Mouse (Mus musculus) left cerebral cortex, adult 8-10 months (tissue): ENCODE measurements around the gene Taf8. TPM values are rescaled to one million over a fixed set of nuclear protein-coding genes. Genes with fewer than 3 reads are reported as not detected.

ENCODE experiments used
- DNase-seq, 2 experiments: peaks; one replicate each; pipeline ENCODE4 v3.0.0; 2022; ENCODE audit warnings: low spot score in 2 of 2
- total RNA-seq, 4 experiments: library from RNA; stranded (reverse); gene quantifications; 2 replicates each; pipeline ENCODE4 v1.2.4; 2022

The Taf8 gene
- total RNA-seq, 4 experiments from 2014 or later = 17.6 to 22.3 (median 19.1) TPM

DNA sequence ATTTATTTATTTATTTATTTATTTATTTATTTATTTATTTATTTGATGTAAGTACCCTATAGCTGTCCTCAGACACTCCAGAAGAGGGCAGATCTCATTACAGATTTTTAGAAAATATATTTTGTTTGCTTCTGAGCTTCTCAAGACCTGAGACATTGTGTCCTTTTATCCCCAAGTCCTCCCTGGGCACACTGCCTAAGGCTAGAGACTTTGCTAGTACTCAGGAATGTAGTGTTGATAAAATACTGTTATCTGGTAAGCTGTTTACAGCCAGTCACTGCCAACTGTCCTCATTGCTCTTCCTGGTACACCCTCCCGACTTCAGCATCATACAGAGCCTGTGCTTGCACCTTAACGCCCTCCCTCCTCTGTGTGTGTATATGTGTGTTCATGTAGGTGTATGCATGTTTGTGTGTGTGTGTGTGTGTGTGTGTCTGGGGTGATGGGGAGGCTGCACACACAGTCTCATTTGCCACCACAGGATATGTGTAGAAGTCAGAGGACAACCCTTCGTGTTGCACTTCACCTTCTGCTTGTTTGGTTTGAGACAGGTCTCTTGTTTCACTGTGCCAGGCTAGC is 42.7 kb downstream of the Taf8 start:
- DNase-seq = no peak

- no peak for DNase-seq
These were observed 43.2 kb downstream of the Taf8 start for GRCm38 (mm10) chr17:47458936-47459335.

GRCm38 (mm10) chr17:47458310-47458709 is 43.8 kb downstream of the Taf8 start:
- DNase-seq = no peak

DNA sequence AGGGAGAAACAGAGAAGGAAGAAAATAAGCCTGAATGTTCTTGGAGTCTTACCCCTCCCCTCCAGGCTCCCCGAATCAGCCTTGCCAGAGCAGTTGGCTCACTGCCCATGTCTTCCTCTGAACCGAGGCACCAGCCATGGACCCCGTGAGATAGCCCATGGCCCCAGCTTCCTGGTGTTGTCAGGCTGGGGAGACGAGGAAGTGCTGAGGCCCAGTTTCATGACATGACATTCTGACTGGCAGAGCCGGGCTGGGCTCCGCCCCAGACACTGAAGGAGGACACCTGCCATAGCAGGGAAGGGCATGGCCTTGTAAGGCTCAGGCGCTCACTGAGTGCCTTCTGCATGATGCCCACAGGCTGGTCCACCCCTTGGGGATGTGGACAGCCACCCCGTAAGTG is 47.4 kb downstream of the Taf8 start:
- DNase-seq = no peak

DNA sequence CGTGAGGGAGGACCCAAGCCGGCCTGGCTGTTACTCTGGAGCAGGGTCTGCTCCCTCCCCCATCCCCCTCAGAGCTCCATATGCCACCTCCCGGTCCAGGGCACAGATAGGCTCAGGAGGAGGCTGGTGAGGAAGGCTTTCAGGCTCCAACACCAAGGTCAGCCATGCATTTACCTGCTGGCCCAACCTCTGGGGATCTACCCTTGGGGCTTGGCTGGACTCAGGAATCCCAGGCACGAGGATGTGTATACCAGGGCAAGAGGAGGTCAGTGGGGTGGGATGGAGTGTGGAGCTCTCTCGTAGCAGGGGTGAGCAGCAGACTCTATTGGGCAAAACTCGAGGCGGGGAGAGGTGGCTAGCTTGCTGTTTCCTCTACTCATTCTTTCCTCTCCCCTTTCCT is 49.2 kb downstream of the Taf8 start:
- no peak for DNase-seq

DNA sequence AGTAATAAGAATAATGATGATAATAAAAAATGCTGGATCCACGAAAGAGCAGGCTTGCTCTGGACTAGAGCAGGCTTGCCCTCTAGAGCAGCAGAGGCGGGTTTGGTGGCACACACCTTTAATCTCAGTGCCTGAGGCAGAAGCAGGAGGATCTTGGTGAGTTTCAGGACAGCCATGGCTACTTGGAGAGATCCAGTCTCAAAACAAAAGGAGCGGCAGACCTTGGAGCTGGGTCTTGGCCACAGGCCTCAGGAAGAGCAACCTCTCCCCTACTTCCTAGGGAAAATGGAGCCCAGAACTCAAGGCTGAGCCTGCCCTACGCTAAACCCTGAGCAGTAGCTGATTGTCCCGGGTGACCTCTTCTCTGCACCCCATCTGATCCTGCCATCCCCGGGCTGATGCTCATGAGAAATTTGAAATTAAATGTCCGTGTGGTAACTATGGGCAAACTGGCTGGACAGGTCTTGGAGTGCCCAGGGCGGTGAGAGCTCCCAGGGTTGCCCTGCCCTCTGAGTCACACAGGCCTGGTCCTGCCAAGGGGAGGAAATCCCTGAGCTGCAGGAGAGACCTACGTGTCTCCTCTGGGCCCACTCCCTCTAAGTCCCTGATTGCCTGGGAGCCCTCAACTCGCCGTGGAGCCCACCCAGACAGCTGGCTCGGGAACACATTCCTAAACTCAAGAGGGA is 51.1 kb downstream of the Taf8 start:
- no peak for DNase-seq

DNA sequence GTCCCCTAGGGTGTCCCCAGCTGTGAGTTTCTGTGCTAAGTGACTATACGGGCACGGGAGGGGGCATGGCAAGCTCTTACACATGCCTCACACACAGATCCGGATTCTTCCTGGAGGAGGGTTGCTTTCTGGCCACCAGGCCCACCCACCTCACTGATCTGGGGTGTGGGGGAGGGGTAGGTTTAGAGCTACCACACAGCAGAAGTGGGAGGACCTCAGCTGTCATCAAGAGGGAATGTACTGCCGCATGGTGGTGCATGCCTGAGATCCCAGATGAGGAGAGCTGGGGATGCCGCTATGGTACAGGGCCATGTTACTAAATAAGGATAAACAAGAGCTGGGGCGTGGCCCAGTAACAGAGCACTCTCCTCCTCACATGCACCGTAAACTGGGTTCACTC is 51.9 kb downstream of the Taf8 start:
- DNase-seq = no peak

DNA sequence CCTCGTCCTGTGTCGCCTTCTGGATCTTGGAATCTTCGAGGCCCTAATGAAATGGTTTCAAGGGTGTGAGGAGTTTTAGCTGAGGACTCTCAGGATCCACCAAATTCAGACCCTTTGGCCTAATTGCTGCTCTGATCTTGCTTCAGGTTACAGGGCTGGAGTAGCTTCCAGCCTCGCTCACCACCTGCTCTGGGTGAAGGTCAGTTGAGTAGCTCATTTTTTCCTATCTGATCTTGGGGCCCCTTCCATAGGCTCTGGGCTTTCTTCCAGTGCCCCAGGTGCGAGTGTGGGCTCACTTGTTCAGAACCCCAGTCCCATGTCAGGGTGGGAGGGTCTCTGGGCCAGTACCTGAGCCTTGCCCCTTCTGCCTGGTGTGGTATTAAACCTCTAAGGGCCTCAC is 52.7 kb downstream of the Taf8 start:
- no peak for DNase-seq

DNA sequence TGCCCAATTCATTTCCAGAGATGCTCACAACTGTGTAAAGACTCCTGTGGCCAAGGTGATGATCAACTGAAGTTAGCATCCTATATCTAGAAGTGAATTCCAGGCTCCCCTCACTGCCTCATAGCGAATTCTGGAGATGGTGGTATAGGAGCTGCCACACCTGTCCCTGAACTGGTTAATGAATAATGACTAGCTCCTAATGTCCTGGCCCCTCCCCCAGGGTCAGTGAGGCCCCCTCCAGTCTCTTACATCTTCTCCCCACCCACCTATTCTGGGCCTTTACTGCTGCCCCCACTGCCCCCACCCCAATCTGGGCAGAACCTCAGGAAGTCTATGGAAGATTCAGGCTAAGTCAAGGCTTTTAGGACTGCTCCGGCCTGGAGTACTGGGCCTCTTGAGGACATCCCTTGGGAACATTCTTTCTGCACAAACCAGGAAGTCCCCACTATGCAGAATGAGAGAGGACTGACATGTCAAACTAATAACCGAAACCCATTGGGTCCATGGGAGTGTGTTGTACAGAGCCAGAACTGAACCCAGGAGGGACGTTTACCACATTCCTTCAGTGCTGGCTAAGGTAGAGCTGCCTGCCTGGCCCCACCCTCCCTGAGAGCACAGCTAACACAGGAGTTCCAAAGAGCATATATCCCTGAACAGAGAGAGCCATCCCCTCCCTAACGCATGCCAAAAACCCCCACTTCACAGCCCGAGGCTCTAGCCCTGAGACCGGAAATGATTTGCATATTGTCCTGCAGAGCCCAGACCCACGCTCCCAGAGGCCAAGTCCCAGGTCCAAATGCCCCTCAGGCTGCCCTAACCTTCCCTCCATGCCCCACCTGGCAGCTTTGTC is 53.3 kb downstream of the Taf8 start:
- no peak for DNase-seq

GRCm38 (mm10) chr17:47446561-47446960 is 55.5 kb downstream of the Taf8 start:
- no peak for DNase-seq

- no peak for DNase-seq
These were observed 56.1 kb downstream of the Taf8 start for GRCm38 (mm10) chr17:47446025-47446424.

DNA sequence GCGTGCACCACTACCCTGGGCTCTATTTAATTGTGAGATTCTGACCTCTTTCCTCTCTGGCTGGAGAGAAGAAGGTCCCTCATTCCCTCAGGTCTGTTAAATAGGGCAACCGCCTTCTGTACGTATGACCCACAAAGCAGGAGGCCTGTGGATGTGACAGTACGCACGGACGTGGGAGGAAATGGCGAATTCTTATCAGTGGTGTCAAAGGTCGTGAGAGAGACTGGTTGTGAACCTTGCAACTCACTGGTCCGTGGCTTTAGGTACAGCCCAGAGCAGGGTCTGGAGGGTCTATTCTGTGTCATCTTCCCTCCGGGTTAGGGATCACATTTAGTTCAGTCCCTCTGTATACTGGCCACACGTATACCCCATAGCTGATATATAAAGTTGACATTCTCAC is 56.6 kb downstream of the Taf8 start:
- no peak for DNase-seq

GRCm38 (mm10) chr17:47444113-47444512 is 58.0 kb downstream of the Taf8 start:
- DNase-seq = no peak

DNA sequence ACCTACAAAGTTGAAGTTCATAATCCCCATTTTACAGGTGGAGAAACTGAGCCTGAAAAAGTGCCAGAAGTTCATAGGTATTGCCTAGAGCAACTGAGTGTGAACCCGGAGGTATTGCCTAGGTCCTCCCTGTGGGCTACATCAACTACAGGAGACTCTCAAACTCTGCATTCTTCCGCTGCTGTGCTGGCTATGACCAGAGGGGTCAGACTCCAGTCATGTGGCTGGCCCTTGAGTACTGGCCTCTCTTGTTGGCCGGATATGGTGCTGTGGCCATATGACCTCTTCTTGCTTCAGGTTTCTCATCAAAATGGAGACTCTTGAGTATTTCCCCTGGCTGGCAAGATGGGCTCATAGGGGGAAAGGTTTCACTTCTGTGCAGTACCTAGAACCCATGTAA is 59.8 kb downstream of the Taf8 start:
- DNase-seq = no peak

DNA sequence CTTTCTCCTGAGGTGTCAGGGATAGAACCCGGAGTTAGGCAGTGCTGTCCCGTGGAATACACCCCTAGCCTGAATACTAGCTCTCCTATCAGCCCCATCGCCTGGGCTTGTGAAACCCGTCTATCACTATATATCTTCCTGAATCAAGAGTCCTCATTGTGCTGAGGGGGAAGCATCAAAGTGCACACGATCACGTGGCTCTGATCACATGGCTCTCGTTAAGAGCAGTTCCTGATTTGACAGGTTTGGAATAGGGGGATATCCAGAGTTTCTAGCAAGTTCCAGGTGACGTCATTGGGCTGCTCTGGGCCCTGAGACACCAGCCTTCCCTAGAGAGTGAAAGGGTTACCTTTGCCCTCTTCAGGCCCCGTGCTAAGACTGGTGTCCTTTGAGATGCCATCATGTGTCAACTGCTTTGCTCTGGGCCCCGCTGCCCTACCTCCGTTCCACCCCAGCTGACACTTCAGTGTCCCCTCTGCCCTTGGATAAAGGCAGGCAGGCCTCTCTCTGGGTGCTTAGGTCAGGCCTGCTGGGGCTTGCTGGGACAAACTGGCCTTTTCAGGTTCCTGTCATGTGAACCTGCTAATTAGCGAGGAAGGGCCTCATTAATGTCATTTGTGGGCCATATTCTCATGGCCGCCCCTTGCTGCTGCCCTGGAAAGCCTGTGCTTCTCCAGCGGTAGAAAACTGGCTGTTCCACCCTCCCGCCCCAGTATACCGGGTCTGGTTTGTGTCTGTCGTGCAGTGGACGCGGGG is 60.6 kb downstream of the Taf8 start:
- DNase-seq = no peak

DNA sequence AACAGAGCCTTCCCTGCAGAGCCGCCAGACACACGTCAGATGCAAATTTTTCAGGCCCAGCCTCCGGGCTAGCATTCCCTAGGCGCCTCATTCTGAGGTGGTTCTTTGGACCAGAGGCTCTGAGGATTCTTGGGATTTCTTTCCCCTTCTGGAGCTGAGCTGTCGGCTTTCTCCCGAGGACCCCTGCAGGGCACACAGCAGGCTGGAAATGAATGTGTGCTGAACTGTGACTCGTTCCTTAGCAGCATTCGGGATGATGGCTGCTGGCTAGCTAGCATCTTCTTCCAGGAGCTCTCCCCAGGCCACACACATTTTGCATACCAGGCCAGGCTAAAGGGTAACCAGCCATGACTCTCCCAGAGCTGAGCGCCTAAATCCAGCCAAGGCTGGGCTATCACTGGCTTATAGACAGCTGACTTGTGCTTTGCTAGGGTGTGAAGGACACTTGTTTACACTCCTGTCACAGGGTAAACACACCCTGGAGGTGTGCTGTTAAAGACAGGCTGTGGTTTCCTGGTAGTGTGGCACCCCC is 61.7 kb downstream of the Taf8 start:
- DNase-seq = no peak

GRCm38 (mm10) chr17:47439396-47440028 is 62.6 kb downstream of the Taf8 start:
- DNase-seq = no peak

- no peak for DNase-seq
These were observed 63.5 kb downstream of the Taf8 start for GRCm38 (mm10) chr17:47438611-47439010.

DNA sequence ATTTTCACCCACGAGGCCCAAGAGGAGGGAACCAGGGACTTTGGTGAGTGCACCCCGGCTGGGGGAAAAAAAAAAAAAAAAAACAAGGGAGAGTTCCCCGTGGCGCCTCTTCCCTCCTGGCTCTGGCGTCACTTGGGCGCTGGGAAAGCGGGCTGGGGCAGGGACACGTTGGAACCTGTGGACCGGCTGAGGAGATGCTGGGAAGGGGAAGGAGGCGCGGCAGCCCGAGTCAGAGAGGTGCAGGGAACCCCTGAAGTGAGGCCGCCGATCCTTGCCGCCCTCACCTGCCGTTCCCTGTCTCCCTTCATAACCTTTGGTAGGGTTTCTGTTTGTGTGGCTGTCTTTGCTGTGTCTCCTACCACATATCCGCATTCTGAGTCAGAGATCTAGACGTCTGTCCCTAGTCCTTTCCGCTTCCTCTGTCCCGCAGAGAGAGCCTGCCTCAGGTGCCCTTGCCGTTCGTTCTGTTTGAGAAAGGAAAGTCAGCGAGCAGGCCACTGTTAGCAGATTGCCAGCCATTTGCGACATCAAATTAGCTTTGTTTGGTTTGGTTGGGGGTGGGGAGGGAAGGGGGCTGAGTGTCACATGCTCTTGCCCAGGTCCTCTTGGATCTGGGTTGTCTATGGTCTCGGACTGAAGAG is 65.1 kb downstream of the Taf8 start, which contains the start of gene 1700001C19Rik:
Gene 1700001C19Rik, minus strand, starts transcription at position 470 of the 641 bp plus-strand sequence.
- no peak for DNase-seq

- DNase-seq = no peak
These were observed 65.8 kb downstream of the Taf8 start, which contains the start of gene AI661453 for GRCm38 (mm10) chr17:47436156-47436906. Gene AI661453 (plus strand): TSS chr17:47436615.
